14 mouse cellular contexts compared by ENCODE assay signal in the genomic region with DNA sequence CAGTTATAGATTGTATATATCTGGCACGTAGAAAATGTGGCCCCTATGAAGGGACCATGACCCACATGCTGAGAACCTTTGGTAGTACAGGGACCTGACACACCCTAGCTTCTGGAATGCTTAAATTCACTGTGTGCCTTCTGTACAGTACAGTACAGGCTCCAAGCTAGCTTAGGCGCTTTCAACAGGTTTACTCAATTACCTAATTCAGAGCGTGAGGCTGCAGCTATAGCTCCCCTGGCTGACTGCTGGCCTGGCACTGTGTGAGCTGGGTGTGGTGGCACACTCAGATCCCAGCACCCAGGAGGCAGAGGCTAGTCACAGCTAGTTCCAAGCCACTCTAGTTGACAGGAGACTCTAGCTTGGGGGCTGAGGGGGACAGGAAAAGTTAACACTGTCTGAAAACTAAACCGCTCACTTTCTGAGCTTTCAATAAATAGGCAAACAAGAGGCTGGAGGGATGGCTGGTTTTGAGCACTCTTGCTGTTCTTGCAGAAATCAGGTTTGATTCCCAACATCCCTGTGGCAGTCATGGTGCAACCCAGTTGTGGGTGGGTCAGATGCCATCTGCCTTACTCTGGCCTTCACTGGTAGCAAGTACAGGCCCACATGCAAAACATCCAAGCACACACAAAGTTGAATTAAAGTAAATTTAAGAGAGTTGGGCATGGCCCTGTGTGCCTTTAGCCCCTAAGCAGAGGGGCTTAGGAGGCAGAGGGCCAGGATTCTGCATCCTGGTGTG. TPM values are rescaled to one million over a fixed set of nuclear protein-coding genes. Genes with fewer than 3 reads are reported as not detected.
DNase-seq lines count a peak whose midpoint lies in the region; ATAC-seq and TF ChIP-seq lines count a peak whose summit lies in the region.
"Had no signal": no experiment of that assay in that cellular context is flagged by ENCODE, and none has a peak within 500 bp of the region (broad histone marks: within the 10 kb centered on the region; RNA-seq: fewer than 3 reads in every experiment).

No protein-coding gene starts in this region.

- H3K27ac ChIP-seq in lung, embryonic 14.5 days (ENCODE audit: low read depth): no peak overlapping the region; the same call in 1 of the 2 replicates
- H3K27ac ChIP-seq in embryonic facial prominence, embryonic 13.5 days: peak overlapping the region; percentile 22; the same call in 1 of the 2 replicates
- H3K27ac ChIP-seq: hindbrain, embryonic 14.5 days; macrophage had no signal

- H3K27me3 ChIP-seq in lung, embryonic 14.5 days (ENCODE audit: insufficient read depth, low read length): no peaks in the 10 kb centered on the region
- H3K27me3 ChIP-seq in embryonic facial prominence, embryonic 13.5 days: no peaks in the 10 kb centered on the region

- H3K9ac ChIP-seq in lung, embryonic 14.5 days: no peak overlapping the region; the same call in 1 of the 2 replicates
- H3K9ac ChIP-seq in embryonic facial prominence, embryonic 13.5 days: peak overlapping the region; percentile 21; the same call in 1 of the 2 replicates
- H3K9ac ChIP-seq: forebrain, postnatal 0 days; hindbrain, embryonic 14.5 days had no signal

- 63% methylated on average over 4 of the region's 4 CpGs for WGBS in lung, embryonic 14.5 days
- 63% methylated on average over 4 of the region's 4 CpGs for WGBS in embryonic facial prominence, embryonic 13.5 days

- no peak for ATAC-seq in lung, embryonic 14.5 days (ENCODE audit: insufficient read depth)
- ATAC-seq in embryonic facial prominence, embryonic 13.5 days (ENCODE audit: insufficient number of reproducible peaks, insufficient read depth, low FRiP score, low TSS enrichment, low read depth): no peak
- ATAC-seq in megakaryocyte-erythroid progenitor cell, adult 5-6 weeks (replicated peaks; ENCODE audit: low FRiP score, low TSS enrichment, poor library complexity, severe bottlenecking): 0 out of 2 replicates have a peak, but pooled peaks have one; percentile 21
- ATAC-seq: forebrain, postnatal 0 days had no signal

- TF ChIP-seq CTCF in lung, embryonic 14.5 days (IDR thresholded peaks at IDR 0.05; ENCODE audit: low read depth): no peak

- DNase-seq in adrenal gland, postnatal 14 days: peak; percentile 36
- DNase-seq in adrenal gland, postnatal 36 days: no peak
- DNase-seq in lung, embryonic 14.5 days: peak; percentile 23
- DNase-seq in lung, postnatal 36 days: no peak
- DNase-seq in layer of hippocampus, postnatal 10 days (ENCODE audit: low spot score in 2 of 2): no peak
- DNase-seq in adrenal gland, postnatal 10 days: no peak
- DNase-seq: cerebellum, adult 2 months; forebrain, postnatal 0 days; spleen, adult 18-20 months; thymus, postnatal 14 days had no signal

- H3K4me3 ChIP-seq in lung, embryonic 14.5 days (ENCODE audit: low read depth, low read length): no peak overlapping the region
- H3K4me3 ChIP-seq in embryonic facial prominence, embryonic 13.5 days: no peak overlapping the region

- H3K9me3 ChIP-seq in lung, embryonic 14.5 days (ENCODE audit: low read depth, low read length): no peaks in the 10 kb centered on the region
- no peaks in the 10 kb centered on the region for H3K9me3 ChIP-seq in embryonic facial prominence, embryonic 13.5 days

- peaks cover 81% of the 10 kb centered on the region for H3K36me3 ChIP-seq in lung, embryonic 14.5 days (ENCODE audit: insufficient read depth)
- peaks cover 81% of the 10 kb centered on the region for H3K36me3 ChIP-seq in embryonic facial prominence, embryonic 13.5 days

- no peak overlapping the region for H3K4me2 ChIP-seq in lung, embryonic 14.5 days
- no peak overlapping the region for H3K4me2 ChIP-seq in embryonic facial prominence, embryonic 13.5 days
- H3K4me2 ChIP-seq: hindbrain, embryonic 14.5 days had no signal

- peaks cover 10% of the 10 kb centered on the region; the same call in 1 of the 2 replicates for H3K4me1 ChIP-seq in lung, embryonic 14.5 days (ENCODE audit: insufficient read depth)
- H3K4me1 ChIP-seq in embryonic facial prominence, embryonic 13.5 days: peaks cover 28% of the 10 kb centered on the region

RNA-seq across cellular contexts. Expression of a gene that starts 4.8 kb away (rescaled TPM):
- 722 and 781 TPM in 2 replicates for total RNA-seq in adrenal gland, postnatal 14 days (2021)
- total RNA-seq in adrenal gland, postnatal 36 days (2021): 100 to 1,000 TPM; 522 to 588 TPM
- 548 and 564 TPM in 2 replicates for polyA plus RNA-seq in lung, embryonic 14.5 days (2014; fragmentation: Nextera tagmentation; extraction: Ambion mirVana)
- polyA plus RNA-seq in embryonic facial prominence, embryonic 13.5 days (2015; fragmentation: Nextera tagmentation; extraction: Ambion mirVana): 447 and 551 TPM in 2 replicates
- total RNA-seq in megakaryocyte-erythroid progenitor cell, adult 5-6 weeks (2014; fragmentation: Nextera tagmentation): 1,812 and 1,837 TPM in 2 replicates
- 1,215 and 1,345 TPM in 2 replicates for total RNA-seq in megakaryocyte-erythroid progenitor cell, adult 5-6 weeks (2017)
- total RNA-seq in layer of hippocampus, postnatal 10 days (2021): 100 to 1,000 TPM; 322 to 405 TPM
- 100 to 1,000 TPM; 633 to 663 TPM for total RNA-seq in adrenal gland, postnatal 10 days (2021)

RNA-seq across cellular contexts. Expression of a gene that starts 26.9 kb away (rescaled TPM):
- 42.6 and 42.7 TPM in 2 replicates for total RNA-seq in adrenal gland, postnatal 14 days (2021)
- total RNA-seq in adrenal gland, postnatal 36 days (2021): 10 to 100 TPM; 42.1 to 44.6 TPM
- polyA plus RNA-seq in lung, embryonic 14.5 days (2014; fragmentation: Nextera tagmentation; extraction: Ambion mirVana): 41.8 and 42.5 TPM in 2 replicates
- polyA plus RNA-seq in embryonic facial prominence, embryonic 13.5 days (2015; fragmentation: Nextera tagmentation; extraction: Ambion mirVana): 42.5 and 43.0 TPM in 2 replicates
- total RNA-seq in megakaryocyte-erythroid progenitor cell, adult 5-6 weeks (2014; fragmentation: Nextera tagmentation): 41.0 and 41.3 TPM in 2 replicates
- 48.9 and 51.8 TPM in 2 replicates for total RNA-seq in megakaryocyte-erythroid progenitor cell, adult 5-6 weeks (2017)
- total RNA-seq in layer of hippocampus, postnatal 10 days (2021): 10 to 100 TPM; 32.5 to 33.6 TPM
- total RNA-seq in adrenal gland, postnatal 10 days (2021): 10 to 100 TPM; 40.5 to 41.8 TPM

Comparison
In these comparisons a context has a peak if more than half of its experiments do, and no peak if none do; other contexts are left out.
1. DNase-seq: peak in adrenal gland, postnatal 14 days (single experiment) and lung, embryonic 14.5 days (single experiment); none in adrenal gland, postnatal 36 days (0 of 2), lung, postnatal 36 days (single experiment), layer of hippocampus, postnatal 10 days (0 of 2) and adrenal gland, postnatal 10 days (single experiment).